Mouse (Mus musculus): Measurements from ENCODE around the gene Olfr1480. TPM values are rescaled to one million over a fixed set of nuclear protein-coding genes. Genes with fewer than 3 reads are reported as not detected.

Gene Olfr1480
- total RNA-seq (2014; rRNA removed) (not detected in 2 replicates), polyA plus RNA-seq (2012; rRNA removed) (not detected in 2 replicates)

- Histone ChIP-seq H3K4me1 (ENCODE audit: control insufficient read depth, insufficient read depth, low read length) (no peaks in the 10 kb centered on the region), H3K36me3 (ENCODE audit: control insufficient read depth, insufficient read depth, low read length) (no peaks in the 10 kb centered on the region), H3K9ac (ENCODE audit: low read depth, low read length) (no peak within 1 kb of the TSS), H3K27me3 (ENCODE audit: control insufficient read depth, insufficient read depth, low read length) (no peaks in the 10 kb centered on the region), H3K4me3 (ENCODE audit: insufficient read depth, low read depth, low read length) (no peak within 1 kb of the TSS), H3K27ac (replicated peaks; ENCODE audit: insufficient read depth, low read depth, low read length) (no peak within 1 kb of the TSS), H3K79me2 (ENCODE audit: control insufficient read depth, insufficient read depth, low read length) (no peaks in the 10 kb centered on the region)
- TF ChIP-seq POLR2A (IDR thresholded peaks at IDR 0.05; ENCODE audit: extremely low read depth, insufficient read depth, low read length), result no peak
- no peak for TF ChIP-seq CTCF (IDR thresholded peaks at IDR 0.05; ENCODE audit: low read depth, low read length)
- WGBS, result 78% methylated on average over 2 of the region's 2 CpGs
- no peak for DNase-seq (ENCODE audit: extremely low read depth, low read depth, low spot score)
These were observed at the start of gene Olfr1480 for GRCm38 (mm10) chr19:13527613-13528012. TSS of gene Olfr1480 (plus strand) at chr19:13527913.

- Histone ChIP-seq H3K4me3 (ENCODE audit: insufficient read depth, low read depth, low read length) (no peak within 1 kb of the TSS), H3K79me2 (ENCODE audit: control insufficient read depth, insufficient read depth, low read length) (no peaks in the 10 kb centered on the region), H3K27me3 (ENCODE audit: control insufficient read depth, insufficient read depth, low read length) (no peaks in the 10 kb centered on the region), H3K9ac (ENCODE audit: low read depth, low read length) (no peak within 1 kb of the TSS), H3K36me3 (ENCODE audit: control insufficient read depth, insufficient read depth, low read length) (no peaks in the 10 kb centered on the region), H3K4me1 (ENCODE audit: control insufficient read depth, insufficient read depth, low read length) (no peaks in the 10 kb centered on the region), H3K27ac (replicated peaks; ENCODE audit: insufficient read depth, low read depth, low read length) (no peak within 1 kb of the TSS)
- no peak for DNase-seq (ENCODE audit: extremely low read depth, low read depth, low spot score)
- TF ChIP-seq CTCF (IDR thresholded peaks at IDR 0.05; ENCODE audit: low read depth, low read length), result no peak
- no peak for TF ChIP-seq POLR2A (IDR thresholded peaks at IDR 0.05; ENCODE audit: extremely low read depth, insufficient read depth, low read length)
These were observed 47.6 kb upstream of the Olfr1480 start, which contains the start of gene Olfr1475 for GRCm38 (mm10) chr19:13480096-13480495. TSS of gene Olfr1475 (minus strand) at chr19:13480196.

- H3K27me3 ChIP-seq (ENCODE audit: control insufficient read depth, insufficient read depth, low read length), result no peaks in the 10 kb centered on the region
- no peaks in the 10 kb centered on the region for H3K79me2 ChIP-seq (ENCODE audit: control insufficient read depth, insufficient read depth, low read length)
- 55% methylated on average over 3 of the region's 3 CpGs for WGBS
- H3K9ac ChIP-seq (ENCODE audit: low read depth, low read length), result no peak within 1 kb of the TSS
- H3K36me3 ChIP-seq (ENCODE audit: control insufficient read depth, insufficient read depth, low read length), result no peaks in the 10 kb centered on the region
- TF ChIP-seq POLR2A (IDR thresholded peaks at IDR 0.05; ENCODE audit: extremely low read depth, insufficient read depth, low read length), result no peak
- no peak for TF ChIP-seq CTCF (IDR thresholded peaks at IDR 0.05; ENCODE audit: low read depth, low read length)
- H3K4me3 ChIP-seq (ENCODE audit: insufficient read depth, low read depth, low read length), result no peak within 1 kb of the TSS
- no peak for DNase-seq (ENCODE audit: extremely low read depth, low read depth, low spot score)
- H3K4me1 ChIP-seq (ENCODE audit: control insufficient read depth, insufficient read depth, low read length), result no peaks in the 10 kb centered on the region
- H3K27ac ChIP-seq (replicated peaks; ENCODE audit: insufficient read depth, low read depth, low read length), result no peak within 1 kb of the TSS
These were observed 27.5 kb upstream of the Olfr1480 start, which contains the start of gene Olfr1477 for GRCm38 (mm10) chr19:13500246-13500645. TSS of gene Olfr1477 (plus strand) at chr19:13500546.

Other genes with a start within 250 kb of the Olfr1480 start
- not detected in 2 replicates for gene Olfr1465, start 212.4 kb upstream of the Olfr1480 start, total RNA-seq (2014; rRNA removed)
- gene Olfr1465, start 212.4 kb upstream of the Olfr1480 start, polyA plus RNA-seq (2012; rRNA removed), result not detected in 2 replicates
- not detected in 2 replicates for gene Olfr1466, start 189.1 kb upstream of the Olfr1480 start, total RNA-seq (2014; rRNA removed)
- not detected in 2 replicates for gene Olfr1466, start 189.1 kb upstream of the Olfr1480 start, polyA plus RNA-seq (2012; rRNA removed)
- gene Olfr1467, start 165.7 kb upstream of the Olfr1480 start, total RNA-seq (2014; rRNA removed), result not detected in 2 replicates
- gene Olfr1467, start 165.7 kb upstream of the Olfr1480 start, polyA plus RNA-seq (2012; rRNA removed), result not detected in 2 replicates
- gene Olfr1469, start 120.1 kb upstream of the Olfr1480 start, total RNA-seq (2014; rRNA removed), result not detected in 2 replicates
- not detected in 2 replicates for gene Olfr1469, start 120.1 kb upstream of the Olfr1480 start, polyA plus RNA-seq (2012; rRNA removed)
- not detected in 2 replicates for gene Olfr1471, start 84.5 kb upstream of the Olfr1480 start, total RNA-seq (2014; rRNA removed)
- gene Olfr1471, start 84.5 kb upstream of the Olfr1480 start, polyA plus RNA-seq (2012; rRNA removed), result not detected in 2 replicates
- gene Olfr1472, start 71.8 kb upstream of the Olfr1480 start, total RNA-seq (2014; rRNA removed), result not detected in 2 replicates
- gene Olfr1472, start 71.8 kb upstream of the Olfr1480 start, polyA plus RNA-seq (2012; rRNA removed), result not detected in 2 replicates
- not detected in 2 replicates for gene Olfr1474, start 58.3 kb upstream of the Olfr1480 start, total RNA-seq (2014; rRNA removed)
- gene Olfr1474, start 58.3 kb upstream of the Olfr1480 start, polyA plus RNA-seq (2012; rRNA removed), result not detected in 2 replicates
- gene Olfr1475, start 47.7 kb upstream of the Olfr1480 start, total RNA-seq (2014; rRNA removed), result not detected in 2 replicates
- gene Olfr1475, start 47.7 kb upstream of the Olfr1480 start, polyA plus RNA-seq (2012; rRNA removed), result not detected in 2 replicates
- gene Olfr1477, start 27.4 kb upstream of the Olfr1480 start, total RNA-seq (2014; rRNA removed), result not detected in 2 replicates
- not detected in 2 replicates for gene Olfr1477, start 27.4 kb upstream of the Olfr1480 start, polyA plus RNA-seq (2012; rRNA removed)
- gene Olfr1484, start 55.6 kb downstream of the Olfr1480 start, total RNA-seq (2014; rRNA removed), result not detected in 2 replicates
- not detected in 2 replicates for gene Olfr1484, start 55.6 kb downstream of the Olfr1480 start, polyA plus RNA-seq (2012; rRNA removed)
- not detected in 2 replicates for gene Olfr1487, start 89.5 kb downstream of the Olfr1480 start, total RNA-seq (2014; rRNA removed)
- not detected in 2 replicates for gene Olfr1487, start 89.5 kb downstream of the Olfr1480 start, polyA plus RNA-seq (2012; rRNA removed)
- gene Olfr1489, start 103.7 kb downstream of the Olfr1480 start, total RNA-seq (2014; rRNA removed), result not detected in 2 replicates
- not detected in 2 replicates for gene Olfr1489, start 103.7 kb downstream of the Olfr1480 start, polyA plus RNA-seq (2012; rRNA removed)
- gene Olfr1490, start 123.2 kb downstream of the Olfr1480 start, total RNA-seq (2014; rRNA removed), result not detected in 2 replicates
- not detected in 2 replicates for gene Olfr1490, start 123.2 kb downstream of the Olfr1480 start, polyA plus RNA-seq (2012; rRNA removed)
- not detected in 2 replicates for gene Olfr1491, start 169.4 kb downstream of the Olfr1480 start, total RNA-seq (2014; rRNA removed)
- gene Olfr1491, start 169.4 kb downstream of the Olfr1480 start, polyA plus RNA-seq (2012; rRNA removed), result not detected in 2 replicates
- gene Olfr1493-ps1, start 195.4 kb downstream of the Olfr1480 start, total RNA-seq (2014; rRNA removed), result not detected in 2 replicates
- not detected in 2 replicates for gene Olfr1493-ps1, start 195.4 kb downstream of the Olfr1480 start, polyA plus RNA-seq (2012; rRNA removed)
- not detected in 2 replicates for gene Olfr1494, start 211.8 kb downstream of the Olfr1480 start, total RNA-seq (2014; rRNA removed)
- not detected in 2 replicates for gene Olfr1494, start 211.8 kb downstream of the Olfr1480 start, polyA plus RNA-seq (2012; rRNA removed)
- gene Olfr1495, start 236.7 kb downstream of the Olfr1480 start, total RNA-seq (2014; rRNA removed), result not detected in 2 replicates
- gene Olfr1495, start 236.7 kb downstream of the Olfr1480 start, polyA plus RNA-seq (2012; rRNA removed), result not detected in 2 replicates
- not detected in 2 replicates for gene Olfr1496, start 250.0 kb downstream of the Olfr1480 start, total RNA-seq (2014; rRNA removed)
- not detected in 2 replicates for gene Olfr1496, start 250.0 kb downstream of the Olfr1480 start, polyA plus RNA-seq (2012; rRNA removed)

All from liver, adult 2 months (tissue).